Comparison of ENCODE assay signal across 16 mouse cellular contexts in genomic region chr10:3857912-3858311, GRCm38 (mm10).
A peak's percentile ranks its signal among the peaks of the same experiment; 100 is the strongest.
DNase-seq lines count a peak whose midpoint lies in the region; ATAC-seq lines count a peak whose summit lies in the region.
"Had no signal": no experiment of that assay in that cellular context is flagged by ENCODE, and none has a peak within 500 bp of the region (broad histone marks: within the 10 kb centered on the region; RNA-seq: fewer than 3 reads in every experiment).

No protein-coding gene starts in this region.

- peaks cover 6% of the 10 kb centered on the region for H3K4me1 ChIP-seq in hindbrain, embryonic 11.5 days (replicated peaks; ENCODE audit: control insufficient read depth, insufficient read depth, low read length)
- peaks cover 26% of the 10 kb centered on the region for H3K4me1 ChIP-seq in hindbrain, embryonic 13.5 days (replicated peaks)
- peaks cover 13% of the 10 kb centered on the region; the same call in 1 of the 2 replicates for H3K4me1 ChIP-seq in forebrain, embryonic 15.5 days
- H3K4me1 ChIP-seq: liver, embryonic 15.5 days had no signal

- H3K9me3 ChIP-seq in hindbrain, embryonic 11.5 days (ENCODE audit: control insufficient read depth, low read length): no peaks in the 10 kb centered on the region
- no peaks in the 10 kb centered on the region for H3K9me3 ChIP-seq in hindbrain, embryonic 13.5 days
- no peaks in the 10 kb centered on the region for H3K9me3 ChIP-seq in forebrain, embryonic 15.5 days
- H3K9me3 ChIP-seq: G1E; limb, embryonic 13.5 days; liver, embryonic 15.5 days had no signal

- H3K9ac ChIP-seq in hindbrain, embryonic 11.5 days (ENCODE audit: low read depth, low read length): no peak overlapping the region
- H3K9ac ChIP-seq in hindbrain, embryonic 13.5 days: no peak overlapping the region
- no peak overlapping the region for H3K9ac ChIP-seq in forebrain, embryonic 15.5 days (replicated peaks)
- H3K9ac ChIP-seq: limb, embryonic 13.5 days; liver, embryonic 15.5 days had no signal

- peak; percentile 8 for DNase-seq in hindbrain, embryonic 11.5 days (ENCODE audit: low spot score)
- peak; percentile 30 for DNase-seq in retina, postnatal 1 day
- DNase-seq in retina, embryonic 14.5 days (ENCODE audit: low spot score): no peak
- DNase-seq in T-cell, adult 2 months (ENCODE audit: low spot score): no peak
- DNase-seq: cerebellum, adult 9-11 months; gastrocnemius, postnatal 14 days; heart, postnatal 10 days; kidney, adult 2 months; kidney, postnatal 36 days; right cerebral cortex, postnatal 14 days had no signal

- no peak overlapping the region for H3K4me2 ChIP-seq in hindbrain, embryonic 11.5 days (replicated peaks; ENCODE audit: low read depth, low read length)
- H3K4me2 ChIP-seq in hindbrain, embryonic 13.5 days: no peak overlapping the region
- no peak overlapping the region for H3K4me2 ChIP-seq in forebrain, embryonic 15.5 days (replicated peaks)
- H3K4me2 ChIP-seq: limb, embryonic 13.5 days; liver, embryonic 15.5 days had no signal

- H3K4me3 ChIP-seq in hindbrain, embryonic 11.5 days (ENCODE audit: low read depth, low read length): no peak overlapping the region
- H3K4me3 ChIP-seq in hindbrain, embryonic 13.5 days: no peak overlapping the region
- H3K4me3 ChIP-seq in forebrain, embryonic 15.5 days: no peak overlapping the region
- H3K4me3 ChIP-seq: limb, embryonic 13.5 days; liver, embryonic 15.5 days had no signal

- no peak overlapping the region for H3K27ac ChIP-seq in hindbrain, embryonic 11.5 days (ENCODE audit: low read depth, low read length)
- H3K27ac ChIP-seq in hindbrain, embryonic 13.5 days: no peak overlapping the region
- no peak overlapping the region for H3K27ac ChIP-seq in forebrain, embryonic 15.5 days (replicated peaks)
- H3K27ac ChIP-seq: limb, embryonic 13.5 days; liver, embryonic 15.5 days had no signal

- 13% methylated on average over 5 of the region's 5 CpGs for WGBS in hindbrain, embryonic 11.5 days
- 13% methylated on average over 5 of the region's 5 CpGs for WGBS in hindbrain, embryonic 13.5 days
- 4% methylated on average over 5 of the region's 5 CpGs for WGBS in forebrain, embryonic 15.5 days

- no peaks in the 10 kb centered on the region for H3K27me3 ChIP-seq in hindbrain, embryonic 11.5 days (ENCODE audit: control insufficient read depth, insufficient read depth, low read length)
- H3K27me3 ChIP-seq in hindbrain, embryonic 13.5 days: no peaks in the 10 kb centered on the region
- no peaks in the 10 kb centered on the region for H3K27me3 ChIP-seq in forebrain, embryonic 15.5 days
- H3K27me3 ChIP-seq: limb, embryonic 13.5 days; liver, embryonic 15.5 days had no signal

- no peaks in the 10 kb centered on the region for H3K36me3 ChIP-seq in hindbrain, embryonic 11.5 days (ENCODE audit: control insufficient read depth, insufficient read depth, low read length)
- H3K36me3 ChIP-seq in hindbrain, embryonic 13.5 days: no peaks in the 10 kb centered on the region
- H3K36me3 ChIP-seq in forebrain, embryonic 15.5 days: no peaks in the 10 kb centered on the region
- H3K36me3 ChIP-seq: G1E; limb, embryonic 13.5 days; liver, embryonic 15.5 days had no signal

- no peak for ATAC-seq in hindbrain, embryonic 11.5 days (ENCODE audit: low FRiP score)
- no peak for ATAC-seq in hindbrain, embryonic 13.5 days (ENCODE audit: low FRiP score)
- 0 out of 2 replicates have a peak, but pooled peaks have one; percentile 17 for ATAC-seq in forebrain, embryonic 15.5 days (replicated peaks)
- no peak for ATAC-seq in granulocyte monocyte progenitor cell, adult 5-6 weeks (replicated peaks; ENCODE audit: poor library complexity, severe bottlenecking)

Comparison
In these comparisons a context has a peak if more than half of its experiments do, and no peak if none do; other contexts are left out.
1. DNase-seq: peak in hindbrain, embryonic 11.5 days (single experiment) and retina, postnatal 1 day (single experiment); none in retina, embryonic 14.5 days (single experiment) and T-cell, adult 2 months (single experiment).